Mouse (Mus musculus) hindbrain, embryonic 15.5 days (tissue): ENCODE data around the gene Clta. TPM values are rescaled to one million over a fixed set of nuclear protein-coding genes. Genes with fewer than 3 reads are reported as not detected.
A peak's percentile ranks its signal among the peaks of the same experiment; 100 is the strongest.
"Not testable (repeated sequence)": the region's sequence is repeated elsewhere in the genome, so short reads cannot be mapped to it uniquely, and the experiment has no call there.

Experiments
- ATAC-seq: fragments of 200-750 bp; cut with Nextera tagmentation; 2 replicates; pipeline ENCODE4 v1.8.0; 2017; ENCODE audit warnings: low read depth, moderate number of reproducible peaks, moderate TSS enrichment; ENCODE audit not compliant: low FRiP score
- H3K27ac ChIP-seq: fragments of 300-500 bp; sonication (generic); replicated peaks from 2 replicates; pipeline ENCODE4 v1.5.1; 2015; ENCODE audit warnings: mild to moderate bottlenecking, inconsistent platforms
- H3K27me3 ChIP-seq: fragments of 300-500 bp; sonication (generic); 2 replicates; pipeline ENCODE4 v1.6.1; 2015; ENCODE audit warnings: control low read depth, inconsistent platforms
- H3K36me3 ChIP-seq: fragments of 300-500 bp; sonication (generic); 2 replicates; pipeline ENCODE4 v1.6.1; 2015; ENCODE audit warnings: control low read depth, inconsistent platforms
- H3K4me1 ChIP-seq: fragments of 300-500 bp; sonication (generic); replicated peaks from 2 replicates; pipeline ENCODE4 v1.6.1; 2015; ENCODE audit warnings: control low read depth, inconsistent platforms
- H3K4me2 ChIP-seq: fragments of 300-500 bp; sonication (generic); 2 replicates; pipeline ENCODE4 v1.6.1; 2015; ENCODE audit warnings: moderate library complexity, mild to moderate bottlenecking, inconsistent platforms
- H3K4me3 ChIP-seq: fragments of 300-500 bp; sonication (generic); 2 replicates; pipeline ENCODE4 v1.5.1; 2015; ENCODE audit warnings: mild to moderate bottlenecking, inconsistent platforms
- H3K9ac ChIP-seq: fragments of 300-500 bp; sonication (generic); 2 replicates; pipeline ENCODE4 v1.6.1; 2015; ENCODE audit warnings: inconsistent platforms
- H3K9me3 ChIP-seq: fragments of 300-500 bp; sonication (generic); 2 replicates; pipeline ENCODE4 v1.6.1; 2016; ENCODE audit warnings: control low read depth, inconsistent platforms
- WGBS: fragments of 180-500 bp; shearing (Covaris S2); methylation state at CpG from one replicate; pipeline ENCODE4 v1.1.7; 2015; 5-methylcytosine and 5-hydroxymethylcytosine counted together
- polyA plus RNA-seq: library from polyadenylated mRNA; unstranded; fragments of >200 nt; fragmentation: Nextera tagmentation; extraction: Ambion mirVana; gene quantifications from 2 replicates; pipeline ENCODE4 v1.2.1, GENCODE M21; 2015

Gene Clta
- polyA plus RNA-seq, 1 experiment from 2014 or later, result 342 TPM

DNA sequence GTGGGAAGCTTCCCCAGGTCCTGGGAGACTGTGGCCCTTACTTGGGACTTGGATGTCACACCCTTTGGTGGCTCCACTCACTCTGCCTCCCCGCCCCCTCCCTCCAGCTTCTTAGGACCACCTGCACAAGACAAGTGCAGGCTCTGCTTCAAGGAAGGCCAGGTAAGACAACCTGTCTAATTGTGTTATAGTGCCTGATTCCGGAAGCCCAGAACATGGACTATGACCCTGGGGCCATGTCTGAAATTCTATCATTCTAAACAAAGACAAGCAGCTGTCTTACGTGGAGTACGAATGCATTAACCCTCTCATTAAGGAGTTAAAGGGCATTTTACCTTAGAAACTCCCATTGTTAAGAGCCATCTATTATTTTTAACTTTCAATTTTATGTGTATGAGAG lies 36.5 kb downstream of the Clta start:
- peaks cover 71% of the 10 kb centered on the region for H3K36me3 ChIP-seq
- H3K27ac ChIP-seq, result no peak overlapping the region
- no peaks in the 10 kb centered on the region for H3K27me3 ChIP-seq
- H3K4me2 ChIP-seq, result no peak overlapping the region
- H3K9ac ChIP-seq, result no peak overlapping the region
- no peaks in the 10 kb centered on the region for H3K9me3 ChIP-seq
- H3K4me1 ChIP-seq, result no peaks in the 10 kb centered on the region
- ATAC-seq, result no peak
- no peak overlapping the region for H3K4me3 ChIP-seq
- WGBS, result 93% methylated on average over 4 of the region's 4 CpGs

DNA sequence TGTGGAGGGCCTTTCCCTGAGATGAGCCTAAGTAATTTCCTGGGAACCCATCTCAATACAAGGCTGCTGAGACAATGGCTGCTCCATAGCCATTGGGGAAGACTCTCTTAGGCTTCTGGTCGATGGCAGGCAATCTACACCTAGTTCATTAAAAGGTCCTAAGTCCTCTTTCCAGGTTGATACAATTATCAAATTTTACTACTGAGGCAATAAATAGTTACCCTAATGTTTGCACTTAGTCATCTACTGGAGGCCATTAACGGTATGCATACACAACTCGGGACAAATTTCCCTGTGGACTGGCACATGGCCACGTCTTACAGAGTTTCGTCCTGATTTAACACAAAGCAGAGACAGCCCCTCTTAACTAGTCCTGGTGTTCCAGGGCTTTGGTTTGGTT lies 38.2 kb downstream of the Clta start:
- H3K9me3 ChIP-seq, result no peaks in the 10 kb centered on the region
- no peaks in the 10 kb centered on the region for H3K4me1 ChIP-seq
- ATAC-seq, result no peak
- H3K9ac ChIP-seq, result no peak overlapping the region
- no peaks in the 10 kb centered on the region for H3K27me3 ChIP-seq
- no peak overlapping the region for H3K4me3 ChIP-seq
- peaks cover 69% of the 10 kb centered on the region for H3K36me3 ChIP-seq
- no peak overlapping the region for H3K4me2 ChIP-seq
- 92% methylated on average over 5 of the region's 5 CpGs for WGBS
- no peak overlapping the region for H3K27ac ChIP-seq

DNA sequence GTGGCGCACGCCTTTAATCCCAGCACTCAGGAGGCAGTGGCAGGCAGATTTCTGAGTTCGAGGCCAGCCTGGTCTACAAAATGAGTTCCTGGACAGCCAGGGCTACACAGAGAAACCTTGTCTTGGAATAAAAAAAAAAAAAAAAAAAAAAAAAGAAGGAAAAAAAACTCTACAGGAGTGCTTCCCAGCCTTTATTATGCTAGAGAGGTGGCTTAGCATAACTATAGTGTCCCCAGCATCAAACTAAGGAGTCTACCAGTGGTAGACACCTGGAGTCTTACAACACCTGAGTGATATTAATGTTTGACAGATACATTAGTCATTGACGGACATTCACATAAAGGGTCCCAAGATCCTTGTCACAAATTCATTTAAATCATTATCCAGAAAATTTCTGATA lies 38.9 kb downstream of the Clta start:
- H3K4me2 ChIP-seq, H3K4me1 ChIP-seq, H3K9me3 ChIP-seq, H3K27ac ChIP-seq, H3K4me3 ChIP-seq, H3K9ac ChIP-seq, H3K27me3 ChIP-seq, ATAC-seq: not testable (repeated sequence)
- H3K36me3 ChIP-seq, result peaks cover 65% of the 10 kb centered on the region
- 93% methylated on average over 4 of the region's 4 CpGs for WGBS

DNA sequence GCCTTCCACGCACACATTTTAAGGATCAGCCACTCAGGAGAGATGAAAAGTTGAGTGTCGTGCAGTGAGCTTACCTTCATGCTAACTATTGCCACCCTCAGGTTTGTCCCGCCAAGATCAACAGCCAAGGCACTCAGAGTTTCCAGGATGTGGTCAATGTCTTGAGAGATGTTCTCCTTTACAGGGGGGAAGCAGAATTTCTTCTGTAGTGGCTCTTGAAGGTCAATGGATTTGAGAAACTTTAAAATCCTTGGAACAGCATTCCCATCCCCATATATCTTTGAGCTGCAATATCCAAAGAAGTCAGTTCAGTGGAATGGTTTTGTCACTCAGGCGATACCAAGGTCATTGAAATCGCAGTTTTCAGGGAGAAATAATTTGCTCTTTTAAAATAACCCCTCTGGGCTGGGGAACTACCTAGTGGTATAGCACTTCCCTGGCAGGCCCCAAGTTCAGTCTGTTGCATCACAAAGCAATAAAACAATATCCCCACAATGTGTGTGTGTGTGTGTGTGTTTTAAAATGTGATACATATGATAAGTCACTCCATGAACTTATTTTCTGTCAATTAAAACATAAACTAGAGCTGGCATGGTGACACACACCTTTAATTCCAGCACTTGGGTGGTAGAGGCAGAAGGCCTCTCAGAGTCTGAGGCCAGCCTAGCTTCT lies 40.6 kb downstream of the Clta start:
- Histone ChIP-seq H3K27me3 (no peaks in the 10 kb centered on the region), H3K4me1 (no peaks in the 10 kb centered on the region), H3K27ac (no peak overlapping the region), H3K4me2 (no peak overlapping the region), H3K9me3 (no peaks in the 10 kb centered on the region), H3K36me3 (peaks cover 63% of the 10 kb centered on the region), H3K9ac (no peak overlapping the region), H3K4me3 (no peak overlapping the region)
- ATAC-seq, result no peak
- 95% methylated on average over 5 of the region's 5 CpGs for WGBS

DNA sequence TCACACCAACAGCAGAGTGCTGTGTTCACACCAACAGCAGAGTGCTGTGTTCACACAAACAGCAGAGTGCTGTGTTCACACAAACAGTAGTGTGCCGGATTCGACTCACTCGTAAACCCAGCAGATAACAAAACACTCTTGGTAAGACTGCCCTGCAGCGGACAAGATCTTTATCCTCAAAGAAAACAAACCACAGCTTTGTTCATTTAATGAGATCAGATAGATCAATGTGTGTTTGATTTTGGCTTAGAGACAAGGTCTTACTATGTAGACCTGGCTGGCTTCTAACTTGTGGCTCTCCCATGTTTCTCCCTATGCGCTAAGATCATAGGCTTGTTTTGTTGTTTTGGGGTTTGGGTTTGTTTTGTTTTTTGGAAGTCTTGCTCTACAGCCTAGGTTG lies 41.8 kb downstream of the Clta start:
- ATAC-seq, result no peak
- Histone ChIP-seq H3K27me3 (no peaks in the 10 kb centered on the region), H3K4me1 (no peaks in the 10 kb centered on the region), H3K9me3 (no peaks in the 10 kb centered on the region), H3K4me2 (no peak overlapping the region), H3K27ac (no peak overlapping the region), H3K9ac (no peak overlapping the region), H3K4me3 (no peak overlapping the region), H3K36me3 (peaks cover 52% of the 10 kb centered on the region)
- 93% methylated on average over 5 of the region's 5 CpGs for WGBS

DNA sequence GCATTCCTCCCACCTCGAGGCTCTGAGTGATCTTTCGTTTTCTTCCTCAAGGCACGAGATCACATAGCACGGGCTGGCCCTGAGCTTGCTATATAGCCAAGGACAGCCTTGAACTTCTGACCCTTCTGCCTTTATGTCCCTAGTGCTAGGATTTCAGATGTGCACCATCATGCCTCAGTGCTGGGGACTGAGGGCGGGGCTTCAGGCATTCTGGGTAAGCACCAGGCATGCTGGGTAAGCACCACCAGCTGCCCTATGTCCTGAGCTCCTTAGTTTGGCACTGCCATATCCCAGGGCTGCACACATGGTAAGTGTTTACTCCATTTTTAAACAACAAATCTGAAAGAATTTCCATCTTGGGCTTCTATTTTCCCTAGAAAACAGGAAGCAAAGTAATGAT lies 45.6 kb downstream of the Clta start:
- ATAC-seq, result no peak
- Histone ChIP-seq H3K36me3 (peaks cover 35% of the 10 kb centered on the region), H3K27ac (no peak overlapping the region), H3K4me2 (no peak overlapping the region), H3K4me3 (no peak overlapping the region), H3K9ac (no peak overlapping the region), H3K9me3 (no peaks in the 10 kb centered on the region), H3K27me3 (no peaks in the 10 kb centered on the region), H3K4me1 (no peaks in the 10 kb centered on the region)
- 92% methylated on average over 5 of the region's 5 CpGs for WGBS

GRCm38 (mm10) chr4:44059674-44060073 lies 55.4 kb downstream of the Clta start:
- no peak overlapping the region for H3K4me3 ChIP-seq
- peaks cover 5% of the 10 kb centered on the region; the same call in 1 of the 2 replicates for H3K36me3 ChIP-seq
- 85% methylated on average over 13 of the region's 13 CpGs for WGBS
- H3K27ac ChIP-seq, result no peak overlapping the region
- H3K4me1 ChIP-seq, result no peaks in the 10 kb centered on the region
- no peak for ATAC-seq
- H3K9me3 ChIP-seq, result no peaks in the 10 kb centered on the region
- H3K4me2 ChIP-seq, result no peak overlapping the region
- H3K9ac ChIP-seq, result no peak overlapping the region
- no peaks in the 10 kb centered on the region for H3K27me3 ChIP-seq

- H3K27me3 ChIP-seq, result no peaks in the 10 kb centered on the region
- no peaks in the 10 kb centered on the region for H3K4me1 ChIP-seq
- H3K9me3 ChIP-seq, result no peaks in the 10 kb centered on the region
- 63% methylated on average over 9 of the region's 9 CpGs for WGBS
- no peak overlapping the region for H3K4me2 ChIP-seq
- H3K36me3 ChIP-seq, result peaks cover 5% of the 10 kb centered on the region; the same call in 1 of the 2 replicates
- ATAC-seq, result no peak
- no peak overlapping the region for H3K27ac ChIP-seq
- H3K4me3 ChIP-seq, result no peak overlapping the region
- no peak overlapping the region for H3K9ac ChIP-seq
Measured at GRCm38 (mm10) chr4:44062062-44062461, 57.8 kb downstream of the Clta start.

DNA sequence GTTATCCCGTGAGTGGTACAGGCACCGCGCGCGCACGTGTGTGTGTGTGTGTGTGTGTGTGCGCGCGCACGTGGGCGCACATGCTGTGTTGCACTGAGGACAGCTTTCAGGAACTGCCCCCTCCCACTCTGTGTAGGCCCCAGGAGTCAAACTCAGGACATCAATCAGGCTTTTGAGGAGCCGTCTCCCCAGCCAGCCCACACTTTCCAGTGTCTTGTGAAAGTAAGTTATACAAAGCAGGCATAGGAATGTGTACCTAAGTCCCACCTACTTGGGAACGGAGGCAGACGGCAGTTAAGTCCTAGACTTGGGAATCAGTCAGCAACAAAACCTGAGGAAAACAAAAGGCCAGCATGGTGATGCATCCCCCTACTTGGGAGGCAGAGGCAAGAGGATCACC lies 58.6 kb downstream of the Clta start:
- ATAC-seq, result no peak
- no peak overlapping the region for H3K9ac ChIP-seq
- H3K36me3 ChIP-seq, result peaks cover 5% of the 10 kb centered on the region; the same call in 1 of the 2 replicates
- 82% methylated on average over 14 of the region's 14 CpGs for WGBS
- no peak overlapping the region for H3K27ac ChIP-seq
- no peak overlapping the region for H3K4me3 ChIP-seq
- H3K27me3 ChIP-seq, result no peaks in the 10 kb centered on the region
- no peak overlapping the region for H3K4me2 ChIP-seq
- H3K9me3 ChIP-seq, result no peaks in the 10 kb centered on the region
- H3K4me1 ChIP-seq, result no peaks in the 10 kb centered on the region

- H3K36me3 ChIP-seq, result peaks cover 2% of the 10 kb centered on the region; the same call in 1 of the 2 replicates
- H3K4me2 ChIP-seq, result no peak overlapping the region
- WGBS, result 37% methylated on average over 16 of the region's 16 CpGs
- ATAC-seq, result peak; percentile 76; the same call in 1 of the 2 replicates
- H3K27me3 ChIP-seq, result no peaks in the 10 kb centered on the region
- H3K4me3 ChIP-seq, result no peak overlapping the region
- no peak overlapping the region for H3K9ac ChIP-seq
- H3K27ac ChIP-seq, result no peak overlapping the region
- H3K4me1 ChIP-seq, result peaks cover 5% of the 10 kb centered on the region
- H3K9me3 ChIP-seq, result no peaks in the 10 kb centered on the region
Measured at GRCm38 (mm10) chr4:44065355-44066025, 61.2 kb downstream of the Clta start.

DNA sequence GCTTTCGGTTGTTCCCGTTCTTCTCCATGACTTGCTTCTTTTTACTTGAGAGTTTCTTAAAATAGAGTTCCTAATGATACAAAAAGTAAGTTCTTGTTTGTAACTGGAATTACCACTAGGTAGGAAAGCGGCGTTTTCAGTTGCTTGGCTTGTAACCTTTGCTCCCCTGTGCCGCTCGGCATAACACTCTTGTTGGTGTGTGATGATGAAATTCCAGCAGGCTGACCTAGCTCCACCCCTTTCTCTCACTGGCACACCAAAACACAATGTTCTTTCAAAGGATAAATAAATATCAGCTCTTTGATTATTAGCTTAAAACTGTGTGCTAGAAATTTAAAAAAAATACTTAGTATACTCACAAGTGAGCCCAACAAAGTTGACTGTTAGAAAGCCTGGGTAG lies 62.6 kb downstream of the Clta start:
- 87% methylated on average over 6 of the region's 6 CpGs for WGBS
- Histone ChIP-seq H3K27ac (no peak overlapping the region), H3K4me2 (no peak overlapping the region), H3K9ac (no peak overlapping the region), H3K36me3 (peaks cover 2% of the 10 kb centered on the region; the same call in 1 of the 2 replicates), H3K9me3 (no peaks in the 10 kb centered on the region), H3K27me3 (no peaks in the 10 kb centered on the region), H3K4me1 (peaks cover 18% of the 10 kb centered on the region), H3K4me3 (no peak overlapping the region)
- ATAC-seq, result no peak

- H3K4me1 ChIP-seq, result peaks cover 27% of the 10 kb centered on the region
- 0 out of 2 replicates have a peak overlapping the region, but pooled peaks have one; percentile 13 for H3K4me2 ChIP-seq
- H3K9me3 ChIP-seq, result no peaks in the 10 kb centered on the region
- H3K27me3 ChIP-seq, result no peaks in the 10 kb centered on the region
- no peaks in the 10 kb centered on the region for H3K36me3 ChIP-seq
- no peak for ATAC-seq
- no peak overlapping the region for H3K4me3 ChIP-seq
- 32% methylated on average over 9 of the region's 9 CpGs for WGBS
- no peak overlapping the region for H3K9ac ChIP-seq
- H3K27ac ChIP-seq, result no peak overlapping the region
Measured at GRCm38 (mm10) chr4:44068736-44069135, 64.5 kb downstream of the Clta start.
